Mouse (Mus musculus) right cerebral cortex, postnatal 4 days (tissue): ENCODE measurements around the gene Gpc6.

Source experiments
- DNase-seq: peaks from one replicate; pipeline ENCODE4 v3.0.0-alpha.2; 2022

The Gpc6 gene

DNA sequence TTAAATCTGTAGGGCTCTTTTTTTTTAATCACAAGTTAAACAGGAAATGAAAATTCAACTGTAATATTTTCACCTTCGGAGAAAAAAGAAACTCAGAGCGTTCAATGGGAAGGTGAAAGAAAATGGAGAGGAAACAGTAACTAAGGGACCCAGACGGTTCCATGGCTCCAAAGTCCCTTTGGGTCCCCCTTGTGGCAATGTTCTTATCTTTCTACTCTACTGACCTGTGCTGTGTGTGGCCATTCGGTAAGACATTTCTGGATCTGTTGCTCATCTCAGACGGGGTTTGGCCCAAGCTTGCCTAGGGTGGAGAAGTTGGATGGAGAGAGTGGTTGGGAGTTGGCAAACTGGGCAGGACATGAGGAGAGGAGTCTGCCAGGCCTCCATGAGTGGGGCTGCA, 1026.6 kb downstream of the Gpc6 start:
- DNase-seq: no peak

DNA sequence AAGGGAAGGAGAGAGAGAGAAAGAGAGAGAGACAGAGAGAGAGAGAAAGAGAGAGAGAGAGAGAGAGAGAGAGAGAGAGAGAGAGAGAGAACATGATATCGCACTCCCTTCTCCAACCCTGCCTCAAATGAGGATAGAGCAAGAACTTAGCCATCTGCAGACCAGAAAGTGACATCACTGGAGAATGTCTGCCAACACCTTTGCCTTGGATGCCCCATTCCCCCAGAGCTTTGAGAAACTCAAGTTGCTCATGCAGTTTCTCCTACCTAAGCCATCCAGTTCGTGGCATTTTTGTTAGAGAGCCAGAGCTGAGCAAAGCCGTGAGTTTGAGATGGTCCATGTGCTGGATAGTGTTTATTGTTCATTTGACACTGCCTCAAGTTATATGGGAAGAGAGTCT, 1030.9 kb downstream of the Gpc6 start:
- no peak for DNase-seq

- peak; percentile 31 for DNase-seq
These were observed 1033.3 kb downstream of the Gpc6 start for GRCm38 (mm10) chr14:117958389-117958788.

DNA sequence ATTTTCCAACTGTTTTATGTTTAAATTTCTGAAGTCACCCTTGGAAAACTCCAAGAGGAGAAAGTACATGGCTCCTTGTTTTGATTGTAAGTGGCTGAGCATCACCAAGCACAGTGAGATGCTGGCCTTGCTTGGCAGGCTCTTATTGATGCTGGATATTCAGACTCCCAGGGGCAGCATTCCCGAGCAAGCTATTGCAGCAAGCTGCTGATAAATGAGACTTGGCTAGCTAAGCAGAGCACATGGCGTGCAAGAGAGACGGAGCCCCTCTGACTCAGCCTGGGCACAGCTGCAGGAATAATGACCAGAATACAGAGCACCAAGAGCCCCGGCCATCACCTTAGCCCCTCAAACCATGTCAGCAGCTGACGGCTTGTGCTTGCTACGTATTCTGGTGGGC, 1036.2 kb downstream of the Gpc6 start:
- DNase-seq: no peak

DNA sequence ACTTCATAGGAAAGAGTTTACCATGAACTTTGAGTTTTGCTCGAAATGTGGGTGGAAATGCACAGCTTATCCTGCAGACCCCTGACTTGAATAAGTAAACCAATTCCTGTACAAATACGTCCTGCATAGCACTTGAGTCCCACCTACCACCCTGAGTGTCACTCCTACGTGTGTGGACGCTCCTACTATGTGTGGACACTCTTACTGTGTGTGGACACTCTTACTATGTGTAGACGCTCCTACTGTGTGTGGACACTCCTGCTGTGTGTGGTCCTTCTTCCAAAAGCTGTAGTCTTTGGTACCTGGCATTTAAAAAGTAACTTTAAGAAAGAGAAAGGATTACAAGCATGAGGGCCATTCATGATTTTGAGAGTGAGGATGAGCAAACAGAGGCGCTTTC, 1036.7 kb downstream of the Gpc6 start:
- DNase-seq: no peak

DNA sequence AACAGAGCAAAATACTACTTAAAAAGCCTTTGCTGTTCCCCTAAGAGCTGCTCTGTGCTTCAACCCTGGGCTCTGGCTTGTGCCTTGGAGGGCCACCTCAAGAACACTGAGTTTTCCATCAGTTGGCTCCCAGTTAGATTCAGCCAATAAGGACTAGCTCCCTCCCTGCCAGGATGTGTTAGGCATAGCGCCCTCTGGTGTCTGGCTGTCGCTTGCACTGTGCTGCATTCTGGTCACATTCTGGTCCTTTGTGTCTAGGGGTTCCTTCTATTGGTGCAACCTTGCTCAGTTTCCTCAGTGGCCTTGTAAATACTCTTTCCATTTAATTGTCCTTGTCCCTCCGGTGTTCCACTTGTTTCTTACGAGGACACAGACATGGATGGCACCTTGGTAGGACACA, 1037.3 kb downstream of the Gpc6 start:
- DNase-seq: peak; percentile 52

- DNase-seq: no peak
These were observed 1047.5 kb downstream of the Gpc6 start for GRCm38 (mm10) chr14:117972576-117972975.

GRCm38 (mm10) chr14:117981532-117981931, 1056.4 kb downstream of the Gpc6 start:
- DNase-seq: peak; percentile 73

GRCm38 (mm10) chr14:117988444-117988843, 1063.3 kb downstream of the Gpc6 start:
- no peak for DNase-seq

GRCm38 (mm10) chr14:117990203-117990602, 1065.1 kb downstream of the Gpc6 start:
- no peak for DNase-seq

DNA sequence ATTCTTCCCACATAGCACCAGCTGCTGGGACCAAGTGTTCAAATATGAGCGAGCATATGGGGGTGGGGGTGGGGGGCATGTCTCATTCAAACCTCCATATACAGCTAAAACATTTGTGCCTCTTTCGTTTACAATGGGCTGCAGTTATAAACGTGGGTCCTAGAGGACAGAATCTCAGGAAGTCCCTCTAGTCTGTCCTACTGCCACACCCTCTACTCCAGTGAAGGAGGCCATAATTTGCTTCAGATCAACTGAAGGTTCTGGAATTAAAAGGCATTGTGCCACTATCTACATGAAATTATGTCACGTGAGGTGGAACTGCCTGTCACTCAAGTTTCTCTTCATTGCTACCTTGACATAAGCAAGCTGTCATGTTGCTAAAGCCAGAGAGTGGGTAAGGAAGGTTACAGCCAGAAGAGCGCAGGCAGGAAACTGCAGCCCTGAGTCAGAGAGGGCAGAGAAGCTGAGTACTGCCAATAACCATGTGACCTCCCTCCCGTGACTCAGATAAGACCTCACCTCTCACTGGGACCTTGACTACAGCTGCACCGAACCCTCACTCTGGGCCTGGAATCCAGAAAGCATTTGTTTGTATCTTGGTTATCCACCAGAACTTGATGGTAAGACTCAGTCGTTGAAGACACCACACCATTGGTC, 1067.6 kb downstream of the Gpc6 start:
- DNase-seq: no peak

DNA sequence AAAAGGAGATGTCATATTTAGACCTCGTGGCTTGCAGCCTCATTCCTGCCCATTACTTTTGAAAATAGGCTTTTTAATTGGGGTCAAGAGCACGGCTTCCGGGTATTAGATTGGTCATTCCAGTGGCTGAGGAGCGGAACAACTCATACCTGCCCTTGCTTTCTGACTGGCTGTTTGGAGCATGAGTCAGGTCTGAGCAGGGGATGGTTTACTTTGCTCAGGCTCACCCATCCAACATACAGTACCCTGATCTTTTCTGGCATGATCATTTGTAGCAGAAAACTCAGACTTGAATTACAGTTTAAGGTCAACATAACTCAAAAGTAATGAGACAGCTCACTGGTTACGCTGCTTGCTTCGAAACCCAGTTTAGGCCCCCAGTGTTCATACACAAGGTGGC, 1068.7 kb downstream of the Gpc6 start:
- no peak for DNase-seq

- no peak for DNase-seq
These were observed 1079.3 kb downstream of the Gpc6 start for GRCm38 (mm10) chr14:118004434-118004833.

- DNase-seq: peak; percentile 52
These were observed 1080.6 kb downstream of the Gpc6 start for GRCm38 (mm10) chr14:118005697-118006096.

GRCm38 (mm10) chr14:118009541-118009940, 1084.4 kb downstream of the Gpc6 start:
- DNase-seq: no peak

DNA sequence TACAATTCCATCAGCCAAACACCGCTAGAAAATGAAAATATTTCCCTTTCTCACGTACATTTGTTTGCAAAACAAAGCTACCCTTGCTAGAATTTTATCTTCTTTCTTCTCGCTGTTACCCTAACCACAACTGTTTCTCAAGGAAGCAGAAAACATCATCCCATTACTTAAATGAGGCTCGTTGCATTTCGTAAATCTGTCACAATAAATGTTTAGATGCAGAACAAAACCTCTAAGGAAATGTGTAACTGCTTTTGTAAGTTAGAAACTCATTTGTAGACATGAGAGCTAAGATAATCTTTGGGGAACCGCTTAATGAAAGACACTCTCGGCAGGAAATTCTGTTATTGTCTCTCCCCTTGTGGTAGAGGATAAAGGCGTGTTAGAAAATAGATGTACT, 1088.1 kb downstream of the Gpc6 start:
- no peak for DNase-seq

DNA sequence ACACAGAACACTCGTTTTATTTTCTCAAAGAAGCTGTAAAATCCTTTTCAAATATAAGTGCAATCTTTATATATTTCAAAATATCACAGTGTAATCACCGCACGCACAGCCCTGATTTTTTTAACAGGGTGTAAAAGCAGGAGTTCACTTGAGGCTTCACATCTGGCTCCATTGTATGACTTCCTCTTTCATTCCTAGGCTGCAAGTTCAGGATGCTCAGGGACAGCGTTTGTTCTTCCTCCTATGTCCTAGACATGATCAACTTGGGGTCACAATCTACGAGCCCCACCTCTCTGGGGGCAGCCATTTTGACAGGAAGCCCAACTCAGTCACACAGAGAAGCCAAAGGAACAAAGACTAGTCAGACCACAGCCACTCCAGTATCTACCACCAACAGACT, 1094.2 kb downstream of the Gpc6 start:
- DNase-seq: no peak

DNA sequence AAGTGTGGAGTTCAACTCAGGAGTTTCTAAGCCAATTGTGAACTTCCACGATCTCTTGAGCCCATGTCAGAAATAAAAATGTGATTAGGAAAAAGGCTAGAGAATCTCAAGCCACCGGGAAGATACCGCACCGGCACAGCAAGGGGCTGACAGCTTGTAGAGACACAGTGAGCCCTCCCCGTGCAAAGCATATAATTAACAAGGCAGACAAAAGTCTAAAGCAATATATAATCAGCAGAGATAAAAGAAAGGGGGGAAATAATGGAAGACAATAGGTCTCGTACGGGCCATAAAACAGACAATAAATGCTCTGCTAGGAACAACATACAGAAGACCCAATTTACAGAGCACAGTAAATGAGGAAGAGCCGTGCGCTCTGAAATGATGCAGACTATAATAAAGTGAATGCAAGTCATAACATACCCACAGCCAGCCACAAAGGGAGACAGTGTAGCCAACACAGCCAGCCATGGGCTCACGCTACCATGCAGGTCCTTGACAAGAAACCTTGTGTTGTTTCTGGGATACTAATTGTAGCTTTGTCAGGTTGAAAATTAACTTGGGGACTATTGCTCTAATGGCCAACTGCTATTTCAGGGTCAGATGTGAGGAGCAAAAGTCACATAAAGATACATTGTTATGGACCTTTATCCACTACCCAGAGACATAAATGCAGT, 1096.9 kb downstream of the Gpc6 start:
- no peak for DNase-seq
